12 mouse cellular contexts compared by ENCODE assay signal in genomic region chr3:39898961-39899360, GRCm38 (mm10).
A peak's percentile ranks its signal among the peaks of the same experiment; 100 is the strongest.
DNase-seq lines count a peak whose midpoint lies in the region; ATAC-seq lines count a peak whose summit lies in the region.
"Had no signal": no experiment of that assay in that cellular context is flagged by ENCODE, and none has a peak within 500 bp of the region (broad histone marks: within the 10 kb centered on the region; RNA-seq: fewer than 3 reads in every experiment).

No protein-coding gene starts in this region.

- ATAC-seq in frontal cortex, adult (ENCODE audit: low TSS enrichment), result no peak
- ATAC-seq: inflammation-experienced regulatory T-cells, adult 6 months had no signal

- H3K27me3 ChIP-seq in heart, embryonic 10.5 days (ENCODE audit: insufficient read depth, poor library complexity, severe bottlenecking), result no peaks in the 10 kb centered on the region
- H3K27me3 ChIP-seq: limb, embryonic 12.5 days had no signal

- peak; percentile 91 for DNase-seq in heart, adult 11 months
- DNase-seq in heart, embryonic 10.5 days (ENCODE audit: low spot score), result no peak
- DNase-seq in ovary, postnatal 36 days (ENCODE audit: low spot score), result peak; percentile 7
- no peak for DNase-seq in ovary, postnatal 14 days (ENCODE audit: low spot score)
- peak; percentile 19 for DNase-seq in heart, postnatal 4 days
- peak; percentile 21 to 67 for DNase-seq in lung, postnatal 4 days
- no peak for DNase-seq in gastrocnemius, postnatal 10 days
- DNase-seq: cerebellum, adult 18-20 months had no signal

- WGBS in heart, embryonic 10.5 days, result 39% methylated on average over 5 of the region's 5 CpGs

- H3K4me3 ChIP-seq in heart, embryonic 10.5 days, result no peak overlapping the region
- H3K4me3 ChIP-seq: limb, embryonic 12.5 days had no signal

- H3K9me3 ChIP-seq in heart, embryonic 10.5 days, result no peaks in the 10 kb centered on the region
- H3K9me3 ChIP-seq: limb, embryonic 12.5 days had no signal

- H3K4me1 ChIP-seq in heart, embryonic 10.5 days, result no peaks in the 10 kb centered on the region

- H3K36me3 ChIP-seq in heart, embryonic 10.5 days, result no peaks in the 10 kb centered on the region
- H3K36me3 ChIP-seq: limb, embryonic 12.5 days had no signal

- H3K27ac ChIP-seq in heart, embryonic 10.5 days, result no peak overlapping the region
- H3K27ac ChIP-seq: limb, embryonic 12.5 days; stomach, postnatal 0 days had no signal

Comparison
In these comparisons a context has a peak if more than half of its experiments do, and no peak if none do; other contexts are left out.
1. DNase-seq: peak in heart, adult 11 months (single experiment), ovary, postnatal 36 days (single experiment), heart, postnatal 4 days (single experiment) and lung, postnatal 4 days (2 of 2); none in heart, embryonic 10.5 days (single experiment), ovary, postnatal 14 days (single experiment) and gastrocnemius, postnatal 10 days (single experiment).